Mouse (Mus musculus): ENCODE data around the gene Mrpl48. TPM values are rescaled to one million over a fixed set of nuclear protein-coding genes. Genes with fewer than 3 reads are reported as not detected.

The Mrpl48 gene
- polyA plus RNA-seq, 1 experiment: 7.8 TPM

DNA sequence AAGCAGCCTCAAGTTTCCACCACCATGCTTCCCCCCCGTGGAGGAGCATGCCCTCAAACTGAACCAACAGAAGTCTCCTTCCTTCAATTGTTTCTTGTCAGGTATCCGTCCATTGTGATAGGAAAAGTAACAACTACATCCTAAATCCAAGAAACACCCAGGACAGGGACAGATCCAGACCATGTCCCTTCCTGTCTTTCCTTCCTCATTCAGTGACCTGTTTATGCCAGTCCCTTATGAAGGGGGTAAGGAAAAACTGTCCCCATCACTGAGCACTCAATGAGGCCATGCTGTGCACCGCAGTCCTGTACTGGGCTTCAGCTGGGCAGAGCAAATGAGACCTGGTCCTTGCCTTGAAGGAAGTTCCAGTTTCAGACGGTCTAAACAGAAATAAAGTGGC lies 41.0 kb upstream of the Mrpl48 start:
- 75% methylated on average over 4 of the region's 4 CpGs for WGBS
- peaks cover 1% of the 10 kb centered on the region; the same call in 1 of the 2 replicates for H3K36me3 ChIP-seq (ENCODE audit: control insufficient read depth, insufficient read depth, low read length)
- H3K4me3 ChIP-seq (ENCODE audit: low read depth, low read length): no peak overlapping the region
- H3K27ac ChIP-seq (ENCODE audit: insufficient read depth, low read depth, low read length): no peak overlapping the region
- H3K27me3 ChIP-seq (ENCODE audit: control insufficient read depth, insufficient read depth, low read length): no peaks in the 10 kb centered on the region
- no peaks in the 10 kb centered on the region for H3K4me1 ChIP-seq (ENCODE audit: control insufficient read depth, insufficient read depth, insufficient read length, low read length)
- no peak for TF ChIP-seq CTCF (IDR thresholded peaks at IDR 0.05; ENCODE audit: extremely low read depth, insufficient read length, insufficient replicate concordance, low read depth, low read length)
- no peak for TF ChIP-seq POLR2A (IDR thresholded peaks at IDR 0.05; ENCODE audit: low read depth, low read length)

DNA sequence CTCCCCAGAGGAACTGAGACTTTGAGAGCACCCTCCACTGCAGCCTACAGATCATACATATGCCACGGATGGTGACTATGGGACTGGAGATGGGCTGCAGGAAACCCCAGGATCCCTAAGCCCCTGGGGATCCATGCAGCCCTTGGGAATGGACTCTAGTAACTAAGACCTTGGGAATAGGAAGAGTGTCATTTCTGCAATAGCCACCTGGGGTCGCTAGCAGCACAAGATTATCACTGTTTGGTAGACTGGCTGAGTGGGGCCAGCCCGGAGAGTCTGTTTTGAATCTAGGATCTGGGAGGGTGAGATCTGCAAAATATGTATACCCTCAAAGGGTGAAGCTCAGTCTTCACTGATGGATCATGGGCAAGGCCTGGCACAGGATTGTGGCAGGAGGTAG lies 37.0 kb upstream of the Mrpl48 start:
- 31% methylated on average over 3 of the region's 3 CpGs for WGBS
- TF ChIP-seq CTCF (IDR thresholded peaks at IDR 0.05; ENCODE audit: extremely low read depth, insufficient read length, insufficient replicate concordance, low read depth, low read length) (peak; percentile 59; the same call in 1 of the 2 replicates), POLR2A (IDR thresholded peaks at IDR 0.05; ENCODE audit: low read depth, low read length) (no peak)

DNA sequence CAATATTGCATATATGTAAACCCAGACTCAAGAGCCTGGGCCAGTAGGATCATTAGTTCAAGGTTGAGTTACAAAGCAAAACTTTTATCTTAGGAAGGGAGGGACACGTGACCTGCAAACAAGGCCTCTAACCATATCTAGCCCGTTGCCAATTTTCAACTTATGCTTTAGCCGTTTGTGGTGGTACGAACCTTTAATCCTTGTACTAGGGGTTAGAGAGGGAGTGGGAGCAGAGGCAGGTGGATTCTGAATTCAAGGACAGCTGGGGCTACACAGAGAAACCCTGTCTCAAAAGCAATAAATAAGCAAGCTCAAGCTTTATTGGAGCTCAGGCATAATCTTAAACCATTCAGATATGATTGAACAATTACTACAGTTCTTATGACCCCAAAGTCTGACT lies 34.3 kb upstream of the Mrpl48 start:
- TF ChIP-seq POLR2A (IDR thresholded peaks at IDR 0.05; ENCODE audit: low read depth, low read length): no peak
- TF ChIP-seq CTCF (IDR thresholded peaks at IDR 0.05; ENCODE audit: extremely low read depth, insufficient read length, insufficient replicate concordance, low read depth, low read length): no peak
- WGBS: 32% methylated on average over 4 of the region's 4 CpGs
- Histone ChIP-seq H3K27ac (ENCODE audit: insufficient read depth, low read depth, low read length) (no peak overlapping the region), H3K4me3 (ENCODE audit: low read depth, low read length) (no peak overlapping the region), H3K36me3 (ENCODE audit: control insufficient read depth, insufficient read depth, low read length) (peaks cover 16% of the 10 kb centered on the region), H3K27me3 (ENCODE audit: control insufficient read depth, insufficient read depth, low read length) (no peaks in the 10 kb centered on the region), H3K4me1 (ENCODE audit: control insufficient read depth, insufficient read depth, insufficient read length, low read length) (no peaks in the 10 kb centered on the region)

More for the DNA sequence above, 37.0 kb upstream of the Mrpl48 start:
- Histone ChIP-seq H3K27me3 (ENCODE audit: control insufficient read depth, insufficient read depth, low read length) (no peaks in the 10 kb centered on the region), H3K4me1 (ENCODE audit: control insufficient read depth, insufficient read depth, insufficient read length, low read length) (no peaks in the 10 kb centered on the region), H3K36me3 (ENCODE audit: control insufficient read depth, insufficient read depth, low read length) (peaks cover 10% of the 10 kb centered on the region), H3K4me3 (ENCODE audit: low read depth, low read length) (no peak overlapping the region), H3K27ac (ENCODE audit: insufficient read depth, low read depth, low read length) (no peak overlapping the region)

DNA sequence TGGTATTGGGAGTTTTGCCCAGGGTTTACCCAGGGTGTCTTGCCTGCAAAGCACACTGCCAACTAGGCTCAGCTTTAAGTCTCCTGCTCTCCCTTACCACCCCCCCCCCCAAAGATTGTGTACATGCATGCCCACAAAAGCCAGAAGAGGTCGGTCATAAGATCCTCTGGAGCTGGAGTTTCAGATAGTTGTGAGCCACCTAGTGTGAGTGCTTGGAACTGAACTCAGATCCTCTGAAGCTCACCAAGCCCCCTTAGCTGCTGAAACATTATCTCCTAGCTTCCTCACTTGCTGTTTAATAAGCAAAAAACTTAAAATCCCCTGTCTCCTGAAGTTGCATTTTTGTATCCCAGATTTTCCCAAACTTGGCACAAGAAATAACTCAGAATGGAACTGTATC lies 29.6 kb upstream of the Mrpl48 start:
- no peak overlapping the region for H3K27ac ChIP-seq (ENCODE audit: insufficient read depth, low read depth, low read length)
- H3K4me3 ChIP-seq (ENCODE audit: low read depth, low read length): no peak overlapping the region
- WGBS: 9% methylated on average over 1 of the region's 1 CpGs
- no peaks in the 10 kb centered on the region for H3K27me3 ChIP-seq (ENCODE audit: control insufficient read depth, insufficient read depth, low read length)
- H3K4me1 ChIP-seq (ENCODE audit: control insufficient read depth, insufficient read depth, insufficient read length, low read length): no peaks in the 10 kb centered on the region
- H3K36me3 ChIP-seq (ENCODE audit: control insufficient read depth, insufficient read depth, low read length): peaks cover 30% of the 10 kb centered on the region
- TF ChIP-seq POLR2A (IDR thresholded peaks at IDR 0.05; ENCODE audit: low read depth, low read length) (no peak), CTCF (IDR thresholded peaks at IDR 0.05; ENCODE audit: extremely low read depth, insufficient read length, insufficient replicate concordance, low read depth, low read length) (peak; percentile 17; the same call in 1 of the 2 replicates)

DNA sequence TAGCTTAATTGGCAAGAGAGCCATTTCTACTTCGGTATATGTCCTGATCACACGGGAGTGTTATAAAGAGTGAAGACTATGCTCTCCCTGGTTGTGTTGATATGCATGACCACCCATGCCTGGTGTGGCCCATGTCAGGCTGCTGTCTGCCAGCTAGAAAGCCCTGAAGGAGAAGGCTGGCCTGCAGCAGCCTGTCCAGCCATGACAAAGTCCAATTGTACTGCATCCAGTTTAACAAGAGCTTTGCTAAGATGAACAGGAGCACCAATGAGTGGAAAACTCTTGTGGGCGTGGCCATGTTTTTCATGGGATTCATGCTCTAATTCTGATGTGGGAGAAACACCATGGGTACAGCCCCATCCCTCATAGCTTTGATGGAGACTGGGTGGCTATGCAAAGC lies 16.4 kb upstream of the Mrpl48 start:
- Histone ChIP-seq H3K4me3 (ENCODE audit: low read depth, low read length) (no peak overlapping the region), H3K27me3 (ENCODE audit: control insufficient read depth, insufficient read depth, low read length) (no peaks in the 10 kb centered on the region), H3K4me1 (ENCODE audit: control insufficient read depth, insufficient read depth, insufficient read length, low read length) (no peaks in the 10 kb centered on the region), H3K36me3 (ENCODE audit: control insufficient read depth, insufficient read depth, low read length) (peaks cover 7% of the 10 kb centered on the region), H3K27ac (ENCODE audit: insufficient read depth, low read depth, low read length) (no peak overlapping the region)
- no peak for TF ChIP-seq POLR2A (IDR thresholded peaks at IDR 0.05; ENCODE audit: low read depth, low read length)
- no peak for TF ChIP-seq CTCF (IDR thresholded peaks at IDR 0.05; ENCODE audit: extremely low read depth, insufficient read length, insufficient replicate concordance, low read depth, low read length)
- 70% methylated on average over 3 of the region's 3 CpGs for whole genome bisulfite sequencing

DNA sequence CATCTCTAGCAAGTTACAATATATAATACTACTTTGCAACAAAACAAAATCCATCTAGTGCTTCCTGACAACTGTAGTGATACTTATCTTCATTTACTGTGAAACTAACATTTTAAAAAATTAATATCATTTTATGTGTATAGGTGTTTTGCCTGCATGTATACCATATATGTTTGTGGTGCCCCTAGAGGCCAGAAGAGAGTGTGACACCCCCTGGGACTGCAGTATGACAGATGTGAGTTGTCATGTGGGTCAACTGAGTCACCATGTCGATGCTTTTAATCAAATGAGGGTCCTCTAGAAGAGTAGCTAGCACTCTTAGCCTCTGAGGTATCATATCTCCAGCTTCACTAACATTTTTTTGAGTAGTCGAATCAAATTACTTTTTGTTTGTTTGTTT lies 14.2 kb upstream of the Mrpl48 start:
- 83% methylated on average over 2 of the region's 2 CpGs for WGBS
- Histone ChIP-seq H3K36me3 (ENCODE audit: control insufficient read depth, insufficient read depth, low read length) (peaks cover 3% of the 10 kb centered on the region; the same call in 1 of the 2 replicates), H3K4me1 (ENCODE audit: control insufficient read depth, insufficient read depth, insufficient read length, low read length) (no peaks in the 10 kb centered on the region), H3K27me3 (ENCODE audit: control insufficient read depth, insufficient read depth, low read length) (no peaks in the 10 kb centered on the region), H3K4me3 (ENCODE audit: low read depth, low read length) (no peak overlapping the region), H3K27ac (ENCODE audit: insufficient read depth, low read depth, low read length) (no peak overlapping the region)
- TF ChIP-seq POLR2A (IDR thresholded peaks at IDR 0.05; ENCODE audit: low read depth, low read length): no peak
- TF ChIP-seq CTCF (IDR thresholded peaks at IDR 0.05; ENCODE audit: extremely low read depth, insufficient read length, insufficient replicate concordance, low read depth, low read length): peak; percentile 15; the same call in 1 of the 2 replicates

DNA sequence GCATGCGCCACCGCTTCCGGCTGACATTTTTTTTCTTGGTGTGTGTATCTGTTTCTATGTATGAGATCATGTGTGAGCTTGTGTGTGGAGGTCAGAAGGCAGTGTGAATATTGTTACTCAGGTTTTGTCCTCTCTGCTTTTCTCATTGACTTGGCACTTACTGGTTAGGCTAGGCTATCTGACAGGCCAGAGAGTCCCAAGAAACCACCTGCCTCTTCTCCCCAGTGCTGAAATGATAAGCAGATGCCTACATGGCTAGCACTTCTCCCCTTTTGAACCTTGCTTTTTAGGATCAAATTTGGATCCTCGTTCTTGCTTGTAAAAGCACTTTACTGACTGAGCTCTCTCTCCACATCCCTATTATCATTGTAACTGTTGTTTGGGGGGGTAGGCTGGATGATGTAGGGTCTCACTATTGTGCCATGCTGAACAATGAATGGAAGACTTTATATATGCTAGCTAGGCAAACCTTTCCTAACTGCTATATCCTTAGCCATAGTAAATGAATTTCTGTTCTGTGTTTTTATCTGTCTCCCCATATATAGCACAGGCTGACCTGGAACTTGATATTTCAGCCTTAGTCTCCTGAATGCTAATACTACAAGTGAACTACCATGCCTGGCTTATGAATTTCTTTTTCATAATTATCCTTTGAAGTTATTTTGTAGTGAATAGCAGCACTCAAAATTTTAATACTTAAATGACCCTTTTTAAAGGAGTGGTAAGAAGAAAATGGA lies 8.2 kb upstream of the Mrpl48 start:
- 84% methylated on average over 4 of the region's 4 CpGs for WGBS
- H3K4me1 ChIP-seq (ENCODE audit: control insufficient read depth, insufficient read depth, insufficient read length, low read length): peaks cover 9% of the 10 kb centered on the region
- TF ChIP-seq POLR2A (IDR thresholded peaks at IDR 0.05; ENCODE audit: low read depth, low read length) (no peak), CTCF (IDR thresholded peaks at IDR 0.05; ENCODE audit: extremely low read depth, insufficient read length, insufficient replicate concordance, low read depth, low read length) (no peak)
- no peak overlapping the region for H3K4me3 ChIP-seq (ENCODE audit: low read depth, low read length)
- H3K36me3 ChIP-seq (ENCODE audit: control insufficient read depth, insufficient read depth, low read length): 0 out of 2 replicates have a peak, but pooled peaks cover 1% of the 10 kb centered on the region
- no peaks in the 10 kb centered on the region for H3K27me3 ChIP-seq (ENCODE audit: control insufficient read depth, insufficient read depth, low read length)
- no peak overlapping the region for H3K27ac ChIP-seq (ENCODE audit: insufficient read depth, low read depth, low read length)
